Mouse (Mus musculus) lung, postnatal 0 days (tissue): ENCODE data around the gene Wnt2. TPM values are rescaled to one million over a fixed set of nuclear protein-coding genes. Genes with fewer than 3 reads are reported as not detected.

Source experiments
- ATAC-seq: fragments of 200-750 bp; cut with Nextera tagmentation; 2 replicates; pipeline ENCODE4 v1.8.0; 2017; ENCODE audit warnings: moderate library complexity
- DNase-seq: peaks from one replicate; pipeline ENCODE4 v3.0.0-alpha.2; 2016; ENCODE audit warnings: low spot score
- H3K27ac ChIP-seq: fragments of 300-500 bp; sonication (generic); 2 replicates; pipeline ENCODE4 v1.5.1; 2014; ENCODE audit warnings: antibody characterized with exemption, mild to moderate bottlenecking, low read length, mixed read lengths
- H3K27me3 ChIP-seq: fragments of 300-500 bp; sonication (generic); replicated peaks from 2 replicates; pipeline ENCODE4 v1.6.1; 2014; ENCODE audit warnings: low read length, mixed read lengths; ENCODE audit not compliant: insufficient read depth
- H3K36me3 ChIP-seq: fragments of 300-500 bp; sonication (generic); 2 replicates; pipeline ENCODE4 v1.6.1; 2014; ENCODE audit warnings: low read length, mixed read lengths; ENCODE audit not compliant: insufficient read depth
- H3K4me1 ChIP-seq: fragments of 300-500 bp; sonication (generic); 2 replicates; pipeline ENCODE4 v1.6.1; 2014; ENCODE audit warnings: antibody characterized with exemption, low read depth, low read length, mixed read lengths; ENCODE audit not compliant: insufficient read depth
- H3K4me2 ChIP-seq: fragments of 300-500 bp; sonication (generic); replicated peaks from 2 replicates; pipeline ENCODE4 v1.6.1; 2014; ENCODE audit warnings: low read depth, mild to moderate bottlenecking, low read length, moderate library complexity, mixed read lengths
- H3K4me3 ChIP-seq: fragments of 300-500 bp; sonication (generic); 2 replicates; pipeline ENCODE4 v1.5.1; 2014; ENCODE audit warnings: low read depth, low read length
- H3K9ac ChIP-seq: fragments of 300-500 bp; sonication (generic); replicated peaks from 2 replicates; pipeline ENCODE4 v1.6.1; 2014; ENCODE audit warnings: low read depth, mild to moderate bottlenecking
- H3K9me3 ChIP-seq: fragments of 300-500 bp; sonication (generic); 2 replicates; pipeline ENCODE4 v1.6.1; 2016; ENCODE audit warnings: low read length, mixed read lengths
- CTCF ChIP-seq: IDR thresholded peaks from 2 replicates; pipeline ENCODE4 v1.5.1; 2016; ENCODE audit warnings: antibody characterized with exemption, mild to moderate bottlenecking
- EP300 ChIP-seq: IDR thresholded peaks from 2 replicates; pipeline ENCODE4 v1.6.1; 2016; ENCODE audit warnings: antibody characterized with exemption, mild to moderate bottlenecking, control low read depth
- WGBS: fragments of 180-500 bp; shearing (Covaris S2); extraction: QIAGEN DNeasy Blood & Tissue Kit; methylation state at CpG from one replicate; pipeline ENCODE4 v1.1.7; 2014; 5-methylcytosine and 5-hydroxymethylcytosine counted together
- polyA plus RNA-seq: library from polyadenylated mRNA; unstranded; fragments of >200 nt; fragmentation: Nextera tagmentation; extraction: Ambion mirVana; gene quantifications from 2 replicates; pipeline ENCODE4 v1.2.1, GENCODE M21; 2015

Wnt2 gene
- polyA plus RNA-seq, 1 experiment from 2014 or later = 54.6 TPM

GRCm38 (mm10) chr6:18013346-18013745 is 17.0 kb downstream of the Wnt2 start:
- H3K9ac ChIP-seq = no peak overlapping the region
- no peak overlapping the region for H3K27ac ChIP-seq
- H3K4me3 ChIP-seq = no peak overlapping the region
- H3K9me3 ChIP-seq = no peaks in the 10 kb centered on the region
- DNase-seq (no peak), ATAC-seq (no peak)
- no peak for TF ChIP-seq CTCF
- no peak for TF ChIP-seq EP300
- H3K4me2 ChIP-seq = no peak overlapping the region
- no peaks in the 10 kb centered on the region for H3K27me3 ChIP-seq
- H3K36me3 ChIP-seq = no peaks in the 10 kb centered on the region
- WGBS = 76% methylated on average over 7 of the region's 7 CpGs
- no peaks in the 10 kb centered on the region for H3K4me1 ChIP-seq

- Histone ChIP-seq H3K4me1 (no peaks in the 10 kb centered on the region), H3K27me3 (no peaks in the 10 kb centered on the region), H3K4me3 (no peak overlapping the region), H3K9me3 (no peaks in the 10 kb centered on the region), H3K27ac (0 out of 2 replicates have a peak overlapping the region, but pooled peaks have one; percentile 2), H3K4me2 (no peak overlapping the region), H3K36me3 (no peaks in the 10 kb centered on the region), H3K9ac (no peak overlapping the region)
- WGBS = 31% methylated on average over 3 of the region's 3 CpGs
- ATAC-seq (peak; percentile 87), DNase-seq (peak; percentile 86)
- TF ChIP-seq CTCF (no peak), EP300 (peak; percentile 82)
These were observed 23.0 kb downstream of the Wnt2 start for GRCm38 (mm10) chr6:18007356-18007755.

DNA sequence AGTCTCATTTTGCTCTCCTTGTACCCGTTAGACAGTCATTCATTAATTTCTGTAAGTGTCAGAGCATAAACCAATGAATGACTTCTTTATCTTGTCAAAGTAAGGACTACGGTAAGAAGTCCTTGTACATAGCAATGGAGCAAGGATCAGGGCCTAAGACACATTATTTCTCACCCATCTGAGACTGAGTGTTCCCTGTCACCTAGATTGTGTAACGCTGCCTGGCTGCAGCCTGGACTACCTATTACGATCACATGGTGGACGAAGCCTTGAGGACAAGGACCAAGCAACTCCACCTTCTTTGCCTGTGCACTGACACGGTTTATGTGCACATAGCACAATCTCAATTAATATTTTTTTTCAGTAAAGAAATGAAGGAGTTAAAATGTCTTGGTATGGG is 28.3 kb downstream of the Wnt2 start:
- H3K27me3 ChIP-seq = no peaks in the 10 kb centered on the region
- H3K36me3 ChIP-seq = no peaks in the 10 kb centered on the region
- H3K27ac ChIP-seq = no peak overlapping the region
- no peak overlapping the region for H3K4me2 ChIP-seq
- ATAC-seq (no peak), DNase-seq (no peak)
- H3K9ac ChIP-seq = no peak overlapping the region
- no peak for TF ChIP-seq EP300
- no peak for TF ChIP-seq CTCF
- 80% methylated on average over 6 of the region's 6 CpGs for WGBS
- H3K9me3 ChIP-seq = no peaks in the 10 kb centered on the region
- no peak overlapping the region for H3K4me3 ChIP-seq
- no peaks in the 10 kb centered on the region for H3K4me1 ChIP-seq

- ATAC-seq = no peak
These were observed 31.9 kb downstream of the Wnt2 start for GRCm38 (mm10) chr6:17998497-17998896.

DNA sequence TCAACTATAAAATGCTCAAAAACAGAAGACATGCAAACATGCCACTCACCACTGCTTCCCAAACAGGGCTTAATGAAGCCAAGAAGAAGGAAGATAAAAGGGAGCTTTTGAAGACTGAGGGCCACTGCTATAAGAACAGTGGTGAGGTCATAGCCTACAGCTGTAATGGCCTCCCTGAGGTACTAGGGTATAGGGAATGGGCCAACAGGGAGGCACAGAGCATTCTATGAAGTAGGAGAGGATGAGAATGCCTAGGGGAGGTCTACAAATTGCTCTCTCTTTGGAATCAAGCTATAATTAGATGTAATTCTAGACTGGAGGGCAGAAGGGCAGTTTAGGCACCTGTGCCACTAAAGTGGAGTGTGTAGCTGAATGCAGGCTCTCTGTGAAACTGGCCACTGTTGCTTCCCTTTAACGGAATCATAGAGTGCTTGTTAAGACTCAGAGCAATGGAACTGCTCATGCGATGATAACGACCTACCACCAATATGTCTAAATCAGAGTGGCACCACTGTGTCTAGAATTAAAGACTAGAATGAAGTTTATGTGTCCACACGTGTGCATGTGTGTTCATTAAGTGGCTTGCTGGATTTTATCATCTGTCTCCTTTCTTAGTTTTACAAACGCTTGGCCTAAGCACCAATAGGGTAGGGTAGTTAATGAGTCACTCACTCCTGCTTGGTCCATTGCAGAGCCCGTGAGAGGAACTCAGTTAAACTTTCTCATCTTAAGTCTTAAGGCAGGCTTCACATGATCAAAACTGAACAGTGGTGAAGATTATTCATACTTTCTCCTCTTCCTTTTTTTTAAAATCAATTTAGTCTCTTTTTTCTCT is 35.2 kb downstream of the Wnt2 start:
- no peak overlapping the region for H3K4me3 ChIP-seq
- no peaks in the 10 kb centered on the region for H3K4me1 ChIP-seq
- no peak overlapping the region for H3K9ac ChIP-seq
- H3K4me2 ChIP-seq = no peak overlapping the region
- no peaks in the 10 kb centered on the region for H3K9me3 ChIP-seq
- DNase-seq (no peak), ATAC-seq (no peak)
- no peaks in the 10 kb centered on the region for H3K36me3 ChIP-seq
- TF ChIP-seq EP300 (no peak), CTCF (no peak)
- no peak overlapping the region for H3K27ac ChIP-seq
- WGBS = 83% methylated on average over 6 of the region's 6 CpGs
- no peaks in the 10 kb centered on the region for H3K27me3 ChIP-seq

More at GRCm38 (mm10) chr6:17998497-17998896, 31.9 kb downstream of the Wnt2 start:
- H3K36me3 ChIP-seq = no peaks in the 10 kb centered on the region
- 50% methylated on average over 4 of the region's 4 CpGs for WGBS
- H3K4me2 ChIP-seq = no peak overlapping the region
- DNase-seq = peak; percentile 18
- no peaks in the 10 kb centered on the region for H3K4me1 ChIP-seq
- no peak overlapping the region for H3K4me3 ChIP-seq
- no peak overlapping the region for H3K9ac ChIP-seq
- no peak overlapping the region for H3K27ac ChIP-seq
- no peaks in the 10 kb centered on the region for H3K27me3 ChIP-seq
- no peak for TF ChIP-seq EP300
- no peak for TF ChIP-seq CTCF
- H3K9me3 ChIP-seq = no peaks in the 10 kb centered on the region

- H3K27me3 ChIP-seq = no peaks in the 10 kb centered on the region
- peak; percentile 93 for ATAC-seq
- no peaks in the 10 kb centered on the region for H3K4me1 ChIP-seq
- no peak overlapping the region for H3K9ac ChIP-seq
- no peaks in the 10 kb centered on the region for H3K36me3 ChIP-seq
- H3K4me2 ChIP-seq = no peak overlapping the region
- no peak overlapping the region for H3K4me3 ChIP-seq
- TF ChIP-seq CTCF (no peak), EP300 (peak; percentile 37; the same call in 1 of the 2 replicates)
- no peak overlapping the region for H3K27ac ChIP-seq
- H3K9me3 ChIP-seq = no peaks in the 10 kb centered on the region
- WGBS = 39% methylated on average over 7 of the region's 7 CpGs
- DNase-seq = peak; percentile 70
These were observed 38.8 kb downstream of the Wnt2 start for GRCm38 (mm10) chr6:17991625-17992024.
